Mouse (Mus musculus): ENCODE data around the gene Clcnkb.

DNA sequence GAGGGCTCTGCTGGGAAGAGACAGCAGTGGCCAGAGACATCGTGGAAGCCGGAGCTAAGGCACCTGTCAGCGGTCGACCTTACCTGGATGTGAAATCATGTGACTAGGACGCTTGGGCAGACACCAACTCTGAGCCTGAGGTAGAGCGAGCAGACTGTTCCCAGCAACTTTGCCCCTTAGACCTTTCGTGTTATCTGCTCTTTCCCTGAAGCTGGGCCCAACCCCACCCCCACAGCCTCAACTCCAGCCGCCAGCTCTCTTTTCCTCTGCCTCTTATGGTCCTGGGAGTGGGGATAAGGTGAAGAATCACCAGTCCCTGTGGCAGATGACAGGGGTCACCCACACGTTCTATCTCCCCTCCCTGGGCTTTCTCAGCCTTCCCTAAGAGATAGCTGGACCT lies 5.1 kb upstream of the Clcnkb start:
- no peak for TF ChIP-seq CTCF (IDR thresholded peaks at IDR 0.05)
- no peak for TF ChIP-seq EP300 (IDR thresholded peaks at IDR 0.05)
